Mouse (Mus musculus): ENCODE measurements around the gene Ctrl.

DNA sequence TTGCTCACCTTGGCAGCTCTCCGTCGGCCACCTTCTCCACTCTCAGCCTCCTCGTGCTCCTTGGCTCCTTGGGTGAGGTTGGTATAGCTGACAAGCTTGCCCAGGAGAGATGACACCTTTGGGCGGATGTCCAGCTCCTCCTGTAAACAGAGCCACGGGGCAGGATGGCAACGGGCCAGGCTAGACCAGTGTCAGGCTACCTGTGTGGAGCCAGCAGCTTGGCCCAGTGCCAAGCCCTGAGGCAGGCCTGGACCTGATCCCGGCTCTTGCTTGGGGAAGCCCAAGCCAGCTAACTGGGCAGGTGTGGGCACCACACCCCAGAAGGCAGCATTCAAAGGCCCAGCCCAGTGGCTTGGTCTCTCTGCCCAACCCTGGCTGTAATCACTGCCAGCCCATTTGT is 25.7 kb upstream of the Ctrl start:
- TF ChIP-seq CTCF (IDR thresholded peaks at IDR 0.05; ENCODE audit: insufficient read depth, low read depth, low read length), result no peak
- TF ChIP-seq POLR2A (IDR thresholded peaks at IDR 0.05; ENCODE audit: insufficient read depth, low read depth, low read length), result no peak

Data from olfactory bulb, adult 2 months (tissue).